15 mouse cellular contexts compared by ENCODE assay signal in genomic region chr17:83792388-83792787, GRCm38 (mm10). TPM values are rescaled to one million over a fixed set of nuclear protein-coding genes. Genes with fewer than 3 reads are reported as not detected.
A peak's percentile ranks its signal among the peaks of the same experiment; 100 is the strongest.
DNase-seq lines count a peak whose midpoint lies in the region; ATAC-seq lines count a peak whose summit lies in the region.
"Had no signal": no experiment of that assay in that cellular context is flagged by ENCODE, and none has a peak within 500 bp of the region (broad histone marks: within the 10 kb centered on the region; RNA-seq: fewer than 3 reads in every experiment).

No protein-coding gene starts in this region.

- peak overlapping the region; percentile 42 for H3K4me2 ChIP-seq in neural tube, embryonic 12.5 days (replicated peaks)
- H3K4me2 ChIP-seq: kidney, embryonic 15.5 days; lung, embryonic 14.5 days; midbrain, embryonic 12.5 days had no signal

- H3K4me1 ChIP-seq in neural tube, embryonic 12.5 days: peaks cover 6% of the 10 kb centered on the region; the same call in 1 of the 2 replicates
- H3K4me1 ChIP-seq in limb, embryonic 10.5 days: peaks cover 9% of the 10 kb centered on the region; the same call in 1 of the 2 replicates

- no peaks in the 10 kb centered on the region for H3K9me3 ChIP-seq in neural tube, embryonic 12.5 days
- no peaks in the 10 kb centered on the region for H3K9me3 ChIP-seq in limb, embryonic 10.5 days (replicated peaks)
- H3K9me3 ChIP-seq: kidney, embryonic 15.5 days; midbrain, embryonic 12.5 days had no signal

- H3K36me3 ChIP-seq in neural tube, embryonic 12.5 days: no peaks in the 10 kb centered on the region
- H3K36me3 ChIP-seq in limb, embryonic 10.5 days: peaks cover 24% of the 10 kb centered on the region
- H3K36me3 ChIP-seq: midbrain, embryonic 12.5 days had no signal

- no peak overlapping the region for H3K27ac ChIP-seq in neural tube, embryonic 12.5 days
- H3K27ac ChIP-seq in limb, embryonic 10.5 days: 0 out of 2 replicates have a peak overlapping the region, but pooled peaks have one; percentile 42
- H3K27ac ChIP-seq: kidney, embryonic 15.5 days; macrophage; midbrain, embryonic 12.5 days had no signal

- no peak for ATAC-seq in neural tube, embryonic 12.5 days (ENCODE audit: low FRiP score, low read depth)
- no peak for ATAC-seq in frontal cortex, adult (ENCODE audit: low TSS enrichment)
- ATAC-seq: Patski had no signal

- H3K27me3 ChIP-seq in neural tube, embryonic 12.5 days (replicated peaks): no peaks in the 10 kb centered on the region
- no peaks in the 10 kb centered on the region for H3K27me3 ChIP-seq in limb, embryonic 10.5 days (ENCODE audit: low read depth, poor library complexity, severe bottlenecking)
- H3K27me3 ChIP-seq: CH12.LX; kidney, embryonic 15.5 days; midbrain, embryonic 12.5 days; Patski had no signal

- peak; percentile 19 for DNase-seq in embryo, embryonic 11 days
- no peak for DNase-seq in embryo, embryonic 10.5 days (ENCODE audit: low spot score)
- no peak for DNase-seq in neural tube, embryonic 10.5 days (ENCODE audit: extremely low spot score, low spot score)
- DNase-seq in limb, embryonic 10.5 days (ENCODE audit: low spot score): no peak
- no peak for DNase-seq in embryo, embryonic 9.5 days (ENCODE audit: extremely low spot score)
- no peak for DNase-seq in gastrocnemius, postnatal 10 days
- DNase-seq: cerebellum, postnatal 25 days; lung, embryonic 14.5 days had no signal

- WGBS in neural tube, embryonic 12.5 days: 55% methylated on average over 23 of the region's 23 CpGs
- 75% methylated on average over 23 of the region's 23 CpGs for whole genome bisulfite sequencing in limb, embryonic 10.5 days

- 0 out of 2 replicates have a peak overlapping the region, but pooled peaks have one; percentile 2 for H3K4me3 ChIP-seq in neural tube, embryonic 12.5 days
- no peak overlapping the region for H3K4me3 ChIP-seq in limb, embryonic 10.5 days
- H3K4me3 ChIP-seq: kidney, embryonic 15.5 days; midbrain, embryonic 12.5 days had no signal

- no peak overlapping the region for H3K9ac ChIP-seq in neural tube, embryonic 12.5 days
- H3K9ac ChIP-seq: kidney, embryonic 15.5 days; lung, embryonic 14.5 days; midbrain, embryonic 12.5 days had no signal

RNA-seq across cellular contexts. Expression of gene Haao, which starts 55.4 kb away (rescaled TPM):
- polyA plus RNA-seq in neural tube, embryonic 12.5 days (2016; fragmentation: Nextera tagmentation; extraction: Ambion mirVana): not detected in 2 replicates
- 0.70 and 0.99 TPM in 2 replicates for polyA plus RNA-seq in limb, embryonic 10.5 days (2016; fragmentation: Nextera tagmentation; extraction: Ambion mirVana)
- total RNA-seq in gastrocnemius, postnatal 10 days (2021): under 1 TPM in 1 of 2 experiments, not detected in 1; 0.16 TPM
- polyA plus RNA-seq: Patski had no signal
